Mouse (Mus musculus): Measurements from ENCODE around the gene 1810049J17Rik. TPM values are rescaled to one million over a fixed set of nuclear protein-coding genes. Genes with fewer than 3 reads are reported as not detected.
"Not testable (repeated sequence)": the region's sequence is repeated elsewhere in the genome, so short reads cannot be mapped to it uniquely, and the experiment has no call there.

1810049J17Rik gene
- 0.33 and 1.1 TPM in 2 replicates for polyA plus RNA-seq (2015; fragmentation: Nextera tagmentation; extraction: Ambion mirVana)

DNA sequence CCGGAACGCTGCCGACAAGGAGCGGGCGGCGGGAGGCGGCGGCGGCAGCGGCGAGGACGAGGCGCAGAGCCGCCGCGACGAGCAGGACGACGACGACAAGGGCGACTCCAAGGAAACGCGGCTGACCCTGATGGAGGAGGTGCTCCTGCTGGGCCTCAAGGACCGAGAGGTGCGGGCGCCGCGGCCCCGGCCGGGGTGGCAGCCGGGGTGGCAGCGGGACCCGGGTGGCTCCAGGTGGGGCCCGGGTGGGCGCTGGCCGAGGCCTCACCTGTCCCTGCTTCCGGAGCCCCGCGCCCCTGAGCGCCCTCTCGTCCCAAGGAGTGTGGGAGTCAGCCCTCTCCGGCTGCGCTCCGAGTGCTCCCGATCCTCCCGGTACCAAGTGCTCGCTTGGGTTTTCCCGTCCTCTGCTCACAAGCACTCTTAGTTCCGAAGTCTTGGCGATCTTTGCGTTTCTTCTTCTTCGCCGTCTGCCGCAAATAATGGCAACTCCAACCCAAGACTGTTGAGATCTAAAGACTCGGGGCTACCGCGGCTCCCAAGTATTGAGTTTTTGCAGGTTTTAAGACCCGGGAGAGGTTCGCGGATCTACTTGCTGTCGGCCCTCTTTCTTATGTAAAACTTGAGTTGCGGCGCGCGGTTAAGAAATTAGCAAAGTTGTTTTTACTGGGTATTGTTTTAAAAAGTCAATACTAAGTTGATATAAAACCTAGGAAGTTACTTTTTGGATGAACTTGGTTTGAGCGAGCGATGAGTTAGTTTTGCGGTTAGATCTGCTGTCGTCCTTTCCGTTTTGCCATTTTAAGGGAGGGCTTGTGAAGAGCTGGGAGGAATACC lies at the start of gene 1810049J17Rik:
TSS of gene 1810049J17Rik (minus strand) at position 112 of the 834 bp plus-strand sequence.
- Histone ChIP-seq H3K4me3 (ENCODE audit: low read depth, low read length) (peak within 1 kb of the TSS; percentile 93), H3K27ac (ENCODE audit: low read length) (peak within 1 kb of the TSS; percentile 95), H3K9me3 (ENCODE audit: low read length) (no peaks in the 10 kb centered on the region), H3K36me3 (ENCODE audit: insufficient read depth, low read length) (no peaks in the 10 kb centered on the region), H3K4me2 (replicated peaks; ENCODE audit: low read depth, low read length) (peak within 1 kb of the TSS; percentile 75), H3K9ac (replicated peaks; ENCODE audit: low read depth) (peak within 1 kb of the TSS; percentile 84), H3K4me1 (ENCODE audit: insufficient read depth, low read depth, low read length) (peaks cover 4% of the 10 kb centered on the region; the same call in 1 of the 2 replicates), H3K27me3 (replicated peaks; ENCODE audit: insufficient read depth, low read length) (no peaks in the 10 kb centered on the region)
- DNase-seq (ENCODE audit: low spot score) (peak; percentile 65), ATAC-seq (peak; percentile 39)
- TF ChIP-seq EP300 (IDR thresholded peaks at IDR 0.05): no peak
- TF ChIP-seq CTCF (IDR thresholded peaks at IDR 0.05): no peak
- WGBS: under 1% methylated on average over 70 of the region's 70 CpGs

GRCm38 (mm10) chr15:12371183-12371582 lies 49.5 kb upstream of the 1810049J17Rik start:
- WGBS: 7% methylated on average over 8 of the region's 8 CpGs
- H3K9ac ChIP-seq (replicated peaks; ENCODE audit: low read depth): no peak overlapping the region

GRCm38 (mm10) chr15:12370096-12370495 lies 48.4 kb upstream of the 1810049J17Rik start:
- WGBS: 97% methylated on average over 3 of the region's 3 CpGs
- Histone ChIP-seq H3K36me3 (ENCODE audit: insufficient read depth, low read length) (no peaks in the 10 kb centered on the region), H3K4me2 (replicated peaks; ENCODE audit: low read depth, low read length) (no peak overlapping the region), H3K4me3 (ENCODE audit: low read depth, low read length) (no peak overlapping the region), H3K27ac (ENCODE audit: low read length) (no peak overlapping the region), H3K9me3 (ENCODE audit: low read length) (no peaks in the 10 kb centered on the region), H3K9ac (replicated peaks; ENCODE audit: low read depth) (no peak overlapping the region), H3K27me3 (replicated peaks; ENCODE audit: insufficient read depth, low read length) (no peaks in the 10 kb centered on the region), H3K4me1 (ENCODE audit: insufficient read depth, low read depth, low read length) (peaks cover 10% of the 10 kb centered on the region; the same call in 1 of the 2 replicates)
- DNase-seq (ENCODE audit: low spot score) (no peak), ATAC-seq (no peak)
- TF ChIP-seq CTCF (IDR thresholded peaks at IDR 0.05) (no peak), EP300 (IDR thresholded peaks at IDR 0.05) (no peak)

More at GRCm38 (mm10) chr15:12371183-12371582, 49.5 kb upstream of the 1810049J17Rik start:
- Histone ChIP-seq H3K27ac (ENCODE audit: low read length) (no peak overlapping the region), H3K27me3 (replicated peaks; ENCODE audit: insufficient read depth, low read length) (no peaks in the 10 kb centered on the region), H3K4me3 (ENCODE audit: low read depth, low read length) (no peak overlapping the region), H3K36me3 (ENCODE audit: insufficient read depth, low read length) (no peaks in the 10 kb centered on the region), H3K4me2 (replicated peaks; ENCODE audit: low read depth, low read length) (no peak overlapping the region), H3K9me3 (ENCODE audit: low read length) (no peaks in the 10 kb centered on the region), H3K4me1 (ENCODE audit: insufficient read depth, low read depth, low read length) (peaks cover 18% of the 10 kb centered on the region)
- peak; percentile 91 for DNase-seq (ENCODE audit: low spot score)
- peak; percentile 40 for ATAC-seq
- TF ChIP-seq EP300 (IDR thresholded peaks at IDR 0.05) (no peak), CTCF (IDR thresholded peaks at IDR 0.05) (peak; percentile 95)

- H3K27me3 ChIP-seq (replicated peaks; ENCODE audit: insufficient read depth, low read length): no peaks in the 10 kb centered on the region
- H3K4me2 ChIP-seq (replicated peaks; ENCODE audit: low read depth, low read length): no peak overlapping the region
- WGBS: 87% methylated on average over 4 of the region's 4 CpGs
- H3K36me3 ChIP-seq (ENCODE audit: insufficient read depth, low read length): no peaks in the 10 kb centered on the region
- H3K9ac ChIP-seq (replicated peaks; ENCODE audit: low read depth): no peak overlapping the region
- ATAC-seq (no peak), DNase-seq (ENCODE audit: low spot score) (no peak)
- H3K9me3 ChIP-seq (ENCODE audit: low read length): no peaks in the 10 kb centered on the region
- TF ChIP-seq CTCF (IDR thresholded peaks at IDR 0.05): no peak
- TF ChIP-seq EP300 (IDR thresholded peaks at IDR 0.05): no peak
- H3K27ac ChIP-seq (ENCODE audit: low read length): no peak overlapping the region
- peaks cover 9% of the 10 kb centered on the region; the same call in 1 of the 2 replicates for H3K4me1 ChIP-seq (ENCODE audit: insufficient read depth, low read depth, low read length)
- H3K4me3 ChIP-seq (ENCODE audit: low read depth, low read length): no peak overlapping the region
Measured at GRCm38 (mm10) chr15:12368850-12369249, 47.2 kb upstream of the 1810049J17Rik start.

- Histone ChIP-seq H3K9ac (replicated peaks; ENCODE audit: low read depth) (no peak overlapping the region), H3K4me1 (ENCODE audit: insufficient read depth, low read depth, low read length) (peaks cover 9% of the 10 kb centered on the region; the same call in 1 of the 2 replicates), H3K4me3 (ENCODE audit: low read depth, low read length) (no peak overlapping the region), H3K27me3 (replicated peaks; ENCODE audit: insufficient read depth, low read length) (no peaks in the 10 kb centered on the region), H3K4me2 (replicated peaks; ENCODE audit: low read depth, low read length) (no peak overlapping the region), H3K27ac (ENCODE audit: low read length) (no peak overlapping the region), H3K36me3 (ENCODE audit: insufficient read depth, low read length) (no peaks in the 10 kb centered on the region), H3K9me3 (ENCODE audit: low read length) (no peaks in the 10 kb centered on the region)
- DNase-seq (ENCODE audit: low spot score) (no peak), ATAC-seq (no peak)
- TF ChIP-seq EP300 (IDR thresholded peaks at IDR 0.05): no peak
- no peak for TF ChIP-seq CTCF (IDR thresholded peaks at IDR 0.05)
- WGBS: 79% methylated on average over 11 of the region's 11 CpGs
Measured at GRCm38 (mm10) chr15:12368357-12368756, 46.7 kb upstream of the 1810049J17Rik start.

- 34% methylated on average over 13 of the region's 13 CpGs for WGBS
- peak; percentile 61 for DNase-seq (ENCODE audit: low spot score)
- TF ChIP-seq EP300 (IDR thresholded peaks at IDR 0.05) (no peak), CTCF (IDR thresholded peaks at IDR 0.05) (no peak)
- H3K4me2 ChIP-seq (replicated peaks; ENCODE audit: low read depth, low read length): peak overlapping the region; percentile 22; the same call in 1 of the 2 replicates
- H3K27me3 ChIP-seq (replicated peaks; ENCODE audit: insufficient read depth, low read length): no peaks in the 10 kb centered on the region
- ATAC-seq: peak; percentile 73
- no peaks in the 10 kb centered on the region for H3K9me3 ChIP-seq (ENCODE audit: low read length)
- H3K27ac ChIP-seq (ENCODE audit: low read length): no peak overlapping the region
- H3K4me1 ChIP-seq (ENCODE audit: insufficient read depth, low read depth, low read length): peaks cover 9% of the 10 kb centered on the region; the same call in 1 of the 2 replicates
- H3K36me3 ChIP-seq (ENCODE audit: insufficient read depth, low read length): no peaks in the 10 kb centered on the region
- H3K4me3 ChIP-seq (ENCODE audit: low read depth, low read length): no peak overlapping the region
- no peak overlapping the region for H3K9ac ChIP-seq (replicated peaks; ENCODE audit: low read depth)
Measured at GRCm38 (mm10) chr15:12367306-12368080, 45.8 kb upstream of the 1810049J17Rik start.

GRCm38 (mm10) chr15:12366580-12367305 lies 45.0 kb upstream of the 1810049J17Rik start:
- H3K4me1 ChIP-seq (ENCODE audit: insufficient read depth, low read depth, low read length); ATAC-seq; DNase-seq (ENCODE audit: low spot score); H3K4me2 ChIP-seq (replicated peaks; ENCODE audit: low read depth, low read length); H3K4me3 ChIP-seq (ENCODE audit: low read depth, low read length); H3K36me3 ChIP-seq (ENCODE audit: insufficient read depth, low read length); H3K9ac ChIP-seq (replicated peaks; ENCODE audit: low read depth); H3K27me3 ChIP-seq (replicated peaks; ENCODE audit: insufficient read depth, low read length); H3K27ac ChIP-seq (ENCODE audit: low read length); H3K9me3 ChIP-seq (ENCODE audit: low read length): not testable (repeated sequence)
- 86% methylated on average over 11 of the region's 11 CpGs for WGBS

Measured in lung, postnatal 0 days (tissue).